Mouse (Mus musculus) cerebellum, postnatal 10 days (tissue): ENCODE measurements at regions not wholly inside any gene's neighbourhood (a gene's known extent, or its start where the extent isn't known, plus 50 kb on each side); places are given as distances from the start of the nearest gene placed in this dataset.

Experiments used
- DNase-seq, 2 experiments: peaks; one replicate each; pipeline ENCODE4 v3.0.0; 2021; ENCODE audit warnings: mixed read lengths in 2 of 2

DNA sequence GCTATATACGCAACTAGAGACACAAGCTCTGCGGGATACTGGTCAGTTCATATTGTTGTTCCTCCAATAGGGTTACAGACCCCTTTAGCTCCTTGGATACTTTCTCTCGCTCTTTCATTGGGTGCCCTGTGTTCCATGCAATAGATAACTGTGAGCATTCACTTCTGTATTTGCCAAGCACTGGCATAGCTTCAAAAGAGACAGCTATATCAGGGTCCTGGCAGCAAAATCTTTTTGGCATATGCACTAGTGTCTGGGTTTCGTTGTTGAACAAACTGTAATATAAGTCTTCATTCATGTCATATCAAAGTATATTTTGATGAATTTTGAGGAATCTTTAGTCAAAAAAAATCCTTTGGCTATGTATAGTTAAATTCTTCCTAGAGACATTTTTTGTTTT is 307.0 kb upstream of the Cdh7 start:
- DNase-seq = peak; percentile 56 to 57

DNA sequence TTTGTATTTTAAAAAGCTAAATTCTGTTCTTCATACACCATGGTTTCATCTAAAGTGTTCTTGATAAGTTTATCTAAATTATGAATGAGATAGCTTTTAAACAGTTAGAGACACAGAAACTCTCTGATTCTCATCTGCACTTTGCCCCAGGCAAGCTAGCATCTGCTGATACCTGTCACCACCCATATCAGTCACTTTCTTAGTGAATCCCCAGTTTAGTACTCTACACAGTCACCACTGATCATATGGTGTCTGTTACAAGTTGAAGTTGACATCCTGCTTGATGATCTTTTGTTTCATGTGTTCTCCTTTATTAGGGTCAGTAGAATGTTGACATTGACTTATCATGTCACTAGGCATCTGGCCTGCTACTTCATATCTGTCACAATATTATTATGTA is 259.8 kb upstream of the Cdh7 start:
- no peak for DNase-seq

DNA sequence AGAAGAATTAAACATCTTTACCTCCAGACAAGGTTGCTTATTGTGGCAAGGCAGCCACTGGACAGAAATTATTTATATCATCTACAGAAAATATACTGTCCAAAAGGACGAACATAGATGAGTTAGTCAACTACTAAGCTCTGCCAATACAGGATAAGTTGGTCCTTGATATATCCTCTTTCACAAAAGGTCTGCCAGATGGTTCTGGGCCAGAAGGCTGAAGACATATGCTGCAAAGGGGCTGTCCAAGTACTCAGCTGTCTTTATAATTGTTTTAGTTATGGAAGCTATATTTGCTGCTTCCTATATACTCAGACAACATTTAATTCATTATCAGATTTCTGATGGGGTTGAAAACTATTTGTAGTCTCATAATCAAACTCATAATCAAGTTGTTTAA is 246.2 kb upstream of the Cdh7 start:
- DNase-seq = peak; percentile 57 to 70
